Mouse (Mus musculus): ENCODE results near the gene Gm12216.
"Not testable (repeated sequence)": the region's sequence is repeated elsewhere in the genome, so short reads cannot be mapped to it uniquely, and the experiment has no call there.

The Gm12216 gene

GRCm38 (mm10) chr11:53772536-53772935 lies 86.5 kb downstream of the Gm12216 start:
- in situ Hi-C loops (cut with MboI, MseI), result no loop called here

- in situ Hi-C loops (cut with MboI, MseI), result no loop called here
These were observed 87.9 kb downstream of the Gm12216 start for GRCm38 (mm10) chr11:53771001-53771744.

- in situ Hi-C loops (cut with MboI, MseI), result no loop called here
These were observed 88.8 kb downstream of the Gm12216 start for GRCm38 (mm10) chr11:53770125-53770791.

- in situ Hi-C loops (cut with MboI, MseI), result no loop called here
These were observed 89.3 kb downstream of the Gm12216 start, which contains the start of gene Irf1 for GRCm38 (mm10) chr11:53769760-53770124. Gene Irf1, plus strand, starts transcription at chr11:53770014.

GRCm38 (mm10) chr11:53769185-53769576 lies 89.9 kb downstream of the Gm12216 start:
- in situ Hi-C loops (cut with MboI, MseI), result no loop called here

GRCm38 (mm10) chr11:53768422-53769184 lies 90.5 kb downstream of the Gm12216 start:
- in situ Hi-C loops (cut with MboI, MseI), result no loop called here

- in situ Hi-C loops (cut with MboI, MseI), result loop anchor here (5.0 kb wide), 1 partner anchor 78 kb away; no protein-coding TSS in a partner anchor
These were observed 94.5 kb downstream of the Gm12216 start for GRCm38 (mm10) chr11:53764581-53764980.

GRCm38 (mm10) chr11:53763496-53764140 lies 95.4 kb downstream of the Gm12216 start:
- in situ Hi-C loops (cut with MboI, MseI), result loop anchor here (5.0 kb wide), 1 partner anchor 79 kb away; no protein-coding TSS in a partner anchor

- in situ Hi-C loops (cut with MboI, MseI), result loop anchor here (5.0 kb wide), 1 partner anchor 79 kb away; no protein-coding TSS in a partner anchor
These were observed 96.1 kb downstream of the Gm12216 start for GRCm38 (mm10) chr11:53762827-53763495.

- in situ Hi-C loops (cut with MboI, MseI), result loop anchor here (5.0 kb wide), 1 partner anchor 80 kb away; no protein-coding TSS in a partner anchor
These were observed 96.6 kb downstream of the Gm12216 start for GRCm38 (mm10) chr11:53762426-53762825.

- in situ Hi-C loops (cut with MboI, MseI), result loop anchor here (5.0 kb wide), 1 partner anchor 80 kb away; no protein-coding TSS in a partner anchor
These were observed 97.2 kb downstream of the Gm12216 start for GRCm38 (mm10) chr11:53761822-53762221.

GRCm38 (mm10) chr11:53761284-53761683 lies 97.8 kb downstream of the Gm12216 start:
- in situ Hi-C loops (cut with MboI, MseI), result loop anchor here (5.0 kb wide), 1 partner anchor 81 kb away; no protein-coding TSS in a partner anchor

GRCm38 (mm10) chr11:53759545-53760406 lies 99.3 kb downstream of the Gm12216 start:
- in situ Hi-C loops (cut with MboI, MseI), result loop anchor here (5.0 kb wide), 1 partner anchor 83 kb away; no protein-coding TSS in a partner anchor

- in situ Hi-C loops (cut with MboI, MseI), result no loop called here
These were observed 100.2 kb downstream of the Gm12216 start for GRCm38 (mm10) chr11:53758791-53759351.

- in situ Hi-C loops (cut with MboI, MseI), result not testable (repeated sequence)
These were observed 101.0 kb downstream of the Gm12216 start for GRCm38 (mm10) chr11:53758033-53758432.

- in situ Hi-C loops (cut with MboI, MseI), result no loop called here
These were observed 101.4 kb downstream of the Gm12216 start for GRCm38 (mm10) chr11:53757612-53758011.

- in situ Hi-C loops (cut with MboI, MseI), result no loop called here
These were observed 104.0 kb downstream of the Gm12216 start for GRCm38 (mm10) chr11:53755011-53755595.

- in situ Hi-C loops (cut with MboI, MseI), result no loop called here
These were observed 109.2 kb downstream of the Gm12216 start for GRCm38 (mm10) chr11:53749716-53750352.
